Mouse (Mus musculus) urinary bladder, postnatal 25 days (tissue): ENCODE data around the gene Olfr980.
"Not testable (repeated sequence)": the region's sequence is repeated elsewhere in the genome, so short reads cannot be mapped to it uniquely, and the experiment has no call there.

ENCODE experiments used
- DNase-seq: peaks from one replicate; pipeline ENCODE4 v3.0.0; 2022; ENCODE audit warnings: low spot score

Olfr980 gene

DNA sequence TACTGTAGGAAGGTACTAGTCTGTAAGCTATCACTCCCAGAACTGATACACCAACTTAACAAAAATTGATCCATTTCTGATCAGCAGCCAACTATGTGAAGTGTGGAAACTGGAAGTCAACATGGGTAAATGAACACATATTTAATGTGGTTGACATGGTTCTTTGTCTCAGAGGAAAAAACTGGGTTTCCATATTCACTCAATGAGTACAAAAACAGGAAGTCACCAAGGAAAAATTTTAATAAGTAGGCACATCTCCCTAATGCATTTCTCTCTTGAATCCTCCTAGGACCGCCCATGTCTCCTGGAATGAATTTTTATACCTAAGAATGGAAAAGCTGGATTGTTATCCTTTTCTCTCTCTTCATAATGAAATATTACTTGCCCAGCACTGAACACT, at the start of gene Olfr980:
TSS of gene Olfr980 (minus strand) at position 101 of the 400 bp plus-strand sequence.
- no peak for DNase-seq

DNA sequence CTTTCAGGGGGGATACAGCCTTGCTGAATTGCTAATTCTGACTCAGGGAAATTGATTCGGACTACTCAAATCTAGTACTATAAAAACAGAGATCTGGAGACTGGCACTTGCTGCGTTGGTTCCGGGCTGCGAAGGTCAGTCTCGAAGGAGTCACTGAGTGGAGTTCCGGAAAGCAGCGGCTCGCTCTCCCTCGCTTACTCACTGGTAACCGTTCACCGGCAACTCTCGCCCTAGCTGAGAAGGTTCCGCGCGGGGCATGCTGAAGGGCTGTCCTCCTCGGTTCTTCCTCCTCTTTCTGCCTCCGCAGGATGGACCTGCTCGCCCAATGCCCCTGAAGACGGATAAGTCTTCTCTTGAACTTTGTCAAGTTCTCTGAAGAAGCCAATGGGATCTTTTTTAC, 40.8 kb upstream of the Olfr980 start:
- no peak for DNase-seq

DNA sequence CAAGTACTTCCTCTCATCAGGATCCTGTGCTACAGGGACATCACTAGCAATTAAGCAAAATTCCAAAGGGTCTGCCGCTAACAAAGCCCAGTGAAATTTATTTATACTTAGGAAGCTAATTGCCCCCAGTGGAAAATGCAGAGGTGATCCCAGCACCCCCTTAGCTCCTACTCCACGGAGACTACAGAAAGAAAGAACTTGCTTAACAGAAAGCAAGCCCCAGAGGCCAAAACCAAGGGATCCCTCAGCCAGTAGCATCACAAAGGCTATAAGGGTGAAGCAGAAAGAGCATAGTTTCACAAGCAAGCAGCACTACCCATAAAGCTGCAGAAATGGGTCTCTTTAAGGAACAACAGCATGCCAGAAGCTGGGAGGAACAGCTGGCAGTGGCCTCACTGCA, 11.8 kb upstream of the Olfr980 start, which contains the start of gene Olfr981:
TSS of gene Olfr981 (plus strand) at position 301 of the 400 bp plus-strand sequence.
- no peak for DNase-seq

DNA sequence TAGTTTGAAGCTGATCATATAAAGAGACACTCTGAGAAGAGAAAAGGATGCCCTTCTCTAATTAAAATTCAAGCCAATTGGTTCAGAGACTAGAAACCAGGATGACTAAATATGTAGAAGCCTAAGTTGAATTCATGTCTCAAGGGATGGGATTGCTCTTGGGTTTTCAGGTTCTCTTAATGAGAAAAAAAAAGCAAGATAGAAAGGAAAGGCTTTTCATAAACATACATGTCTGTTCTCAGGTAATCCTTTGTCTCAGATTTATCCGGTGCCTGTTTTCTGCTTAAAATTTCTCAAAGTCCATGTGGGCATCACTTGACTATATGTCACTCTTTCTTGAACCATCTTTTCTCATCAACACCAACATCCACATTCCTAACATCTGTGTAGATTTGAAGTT, 6.0 kb downstream of the Olfr980 start, which contains the start of gene Olfr979:
TSS of gene Olfr979 (minus strand) at position 101 of the 400 bp plus-strand sequence.
- no peak for DNase-seq

GRCm38 (mm10) chr9:39991813-39992212, 17.6 kb downstream of the Olfr980 start, which contains the start of gene Olfr978:
Gene Olfr978 (plus strand): TSS chr9:39992113.
- DNase-seq = no peak

- DNase-seq = not testable (repeated sequence)
Measured at GRCm38 (mm10) chr9:39976581-39977145, 32.7 kb downstream of the Olfr980 start.

GRCm38 (mm10) chr9:39961033-39961432, 48.3 kb downstream of the Olfr980 start, which contains the start of gene Olfr976:
Gene Olfr976 (minus strand): TSS chr9:39961133.
- not testable (repeated sequence) for DNase-seq
